Mouse (Mus musculus): Measurements from ENCODE around the gene Dyrk1b. TPM values are rescaled to one million over a fixed set of nuclear protein-coding genes. Genes with fewer than 3 reads are reported as not detected.
"Not testable (repeated sequence)": the region's sequence is repeated elsewhere in the genome, so short reads cannot be mapped to it uniquely, and the experiment has no call there.

The Dyrk1b gene
- polyA plus RNA-seq, 1 experiment from 2014 or later: 12.4 TPM

GRCm38 (mm10) chr7:28195414-28196098, 16.3 kb downstream of the Dyrk1b start:
- DNase-seq (ENCODE audit: low spot score): no peak

GRCm38 (mm10) chr7:28196528-28196927, 17.3 kb downstream of the Dyrk1b start:
- DNase-seq (ENCODE audit: low spot score): no peak

- no peak for DNase-seq (ENCODE audit: low spot score)
Measured at GRCm38 (mm10) chr7:28199054-28199453, 19.8 kb downstream of the Dyrk1b start.

GRCm38 (mm10) chr7:28203207-28204108, 24.2 kb downstream of the Dyrk1b start:
- no peak for DNase-seq (ENCODE audit: low spot score)

GRCm38 (mm10) chr7:28206044-28206600, 26.9 kb downstream of the Dyrk1b start:
- DNase-seq (ENCODE audit: low spot score): no peak

- DNase-seq (ENCODE audit: low spot score): no peak
Measured at GRCm38 (mm10) chr7:28208396-28208987, 29.2 kb downstream of the Dyrk1b start.

GRCm38 (mm10) chr7:28208988-28209508, 29.8 kb downstream of the Dyrk1b start:
- peak; percentile 81 for DNase-seq (ENCODE audit: low spot score)

- no peak for DNase-seq (ENCODE audit: low spot score)
Measured at GRCm38 (mm10) chr7:28210731-28211130, 31.5 kb downstream of the Dyrk1b start.

- DNase-seq (ENCODE audit: low spot score): peak; percentile 59
Measured at GRCm38 (mm10) chr7:28214142-28214541, 34.9 kb downstream of the Dyrk1b start.

- not testable (repeated sequence) for DNase-seq (ENCODE audit: low spot score)
Measured at GRCm38 (mm10) chr7:28215950-28216349, 36.7 kb downstream of the Dyrk1b start.

GRCm38 (mm10) chr7:28217811-28218210, 38.5 kb downstream of the Dyrk1b start:
- DNase-seq (ENCODE audit: low spot score): not testable (repeated sequence)

- DNase-seq (ENCODE audit: low spot score): not testable (repeated sequence)
Measured at GRCm38 (mm10) chr7:28218951-28219740, 39.9 kb downstream of the Dyrk1b start.

GRCm38 (mm10) chr7:28226836-28227235, 47.6 kb downstream of the Dyrk1b start:
- peak; percentile 51 for DNase-seq (ENCODE audit: low spot score)

- not testable (repeated sequence) for DNase-seq (ENCODE audit: low spot score)
Measured at GRCm38 (mm10) chr7:28227421-28227820, 48.2 kb downstream of the Dyrk1b start.

Other genes starting within 250 kb of the Dyrk1b start
- 11.9 and 15.3 TPM in 2 replicates for gene Zfp780b, start 200.3 kb upstream of the Dyrk1b start, polyA plus RNA-seq (2015; fragmentation: Nextera tagmentation; extraction: Ambion mirVana)
- gene Zfp850, start 165.4 kb upstream of the Dyrk1b start, polyA plus RNA-seq (2015; fragmentation: Nextera tagmentation; extraction: Ambion mirVana): 3.4 and 3.9 TPM in 2 replicates
- gene Psmc4, start 129.4 kb upstream of the Dyrk1b start, polyA plus RNA-seq (2015; fragmentation: Nextera tagmentation; extraction: Ambion mirVana): 384 and 400 TPM in 2 replicates
- gene Fcgbp, start 108.2 kb upstream of the Dyrk1b start, polyA plus RNA-seq (2015; fragmentation: Nextera tagmentation; extraction: Ambion mirVana): 11.8 and 13.9 TPM in 2 replicates
- gene 9530053A07Rik, start 50.0 kb upstream of the Dyrk1b start, polyA plus RNA-seq (2015; fragmentation: Nextera tagmentation; extraction: Ambion mirVana): 0.22 and 0.40 TPM in 2 replicates
- 147 and 150 TPM in 2 replicates for gene Fbl, start 9.8 kb upstream of the Dyrk1b start, polyA plus RNA-seq (2015; fragmentation: Nextera tagmentation; extraction: Ambion mirVana)
- 3.6 TPM in 2 replicates for gene Eid2, start 88.4 kb downstream of the Dyrk1b start, polyA plus RNA-seq (2015; fragmentation: Nextera tagmentation; extraction: Ambion mirVana)
- 7.5 and 8.5 TPM in 2 replicates for gene Eid2b, start 98.3 kb downstream of the Dyrk1b start, polyA plus RNA-seq (2015; fragmentation: Nextera tagmentation; extraction: Ambion mirVana)
- gene Selenov, start 111.7 kb downstream of the Dyrk1b start, polyA plus RNA-seq (2015; fragmentation: Nextera tagmentation; extraction: Ambion mirVana): not detected in 2 replicates
- 0.33 and 0.51 TPM in 2 replicates for gene Dll3, start 122.8 kb downstream of the Dyrk1b start, polyA plus RNA-seq (2015; fragmentation: Nextera tagmentation; extraction: Ambion mirVana)
- 116 and 125 TPM in 2 replicates for gene Timm50, start 132.6 kb downstream of the Dyrk1b start, polyA plus RNA-seq (2015; fragmentation: Nextera tagmentation; extraction: Ambion mirVana)
- gene Supt5, start 159.3 kb downstream of the Dyrk1b start, polyA plus RNA-seq (2015; fragmentation: Nextera tagmentation; extraction: Ambion mirVana): 73.3 and 80.4 TPM in 2 replicates
- 1,689 and 1,723 TPM in 2 replicates for gene Rps16, start 171.2 kb downstream of the Dyrk1b start, polyA plus RNA-seq (2015; fragmentation: Nextera tagmentation; extraction: Ambion mirVana)
- 35.4 and 49.6 TPM in 2 replicates for gene Plekhg2, start 193.1 kb downstream of the Dyrk1b start, polyA plus RNA-seq (2015; fragmentation: Nextera tagmentation; extraction: Ambion mirVana)
- 70.6 and 72.0 TPM in 2 replicates for gene Zfp36, start 200.8 kb downstream of the Dyrk1b start, polyA plus RNA-seq (2015; fragmentation: Nextera tagmentation; extraction: Ambion mirVana)
- gene Med29, start 213.2 kb downstream of the Dyrk1b start, polyA plus RNA-seq (2015; fragmentation: Nextera tagmentation; extraction: Ambion mirVana): 42.0 and 42.5 TPM in 2 replicates
- gene Paf1, start 213.5 kb downstream of the Dyrk1b start, polyA plus RNA-seq (2015; fragmentation: Nextera tagmentation; extraction: Ambion mirVana): 59.3 and 64.0 TPM in 2 replicates

Measured in thymus, postnatal 0 days (tissue).